Mouse (Mus musculus) frontal cortex, adult (tissue): ENCODE data around the gene Srsf1.
"Not testable (repeated sequence)": the region's sequence is repeated elsewhere in the genome, so short reads cannot be mapped to it uniquely, and the experiment has no call there.

Experiments used
- ATAC-seq: cut with Nextera tagmentation; 2 replicates; pipeline ENCODE4 v1.9.2; 2017; ENCODE audit warnings: mild to moderate bottlenecking, moderate library complexity, mixed read lengths; ENCODE audit not compliant: low TSS enrichment

The Srsf1 gene

DNA sequence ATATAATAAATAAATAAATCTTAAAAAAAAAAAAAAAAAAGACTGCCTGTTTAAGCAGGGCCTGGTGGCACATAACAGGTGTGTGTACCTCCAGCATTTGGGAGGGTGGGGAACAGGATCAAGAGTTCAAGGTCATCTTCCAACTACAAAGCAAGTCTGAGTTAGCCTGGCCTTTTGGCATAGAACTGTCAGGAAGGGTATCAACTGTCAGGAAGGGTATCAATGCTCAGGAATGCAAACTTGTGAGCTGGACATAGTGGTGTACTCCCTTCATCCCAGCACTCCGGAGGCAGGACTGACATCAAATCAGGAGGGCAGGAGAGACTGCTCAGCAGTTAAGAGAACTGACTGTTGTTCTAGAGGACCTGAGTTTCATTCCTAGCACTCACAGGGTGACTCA lies 8.1 kb upstream of the Srsf1 start:
- ATAC-seq: no peak

DNA sequence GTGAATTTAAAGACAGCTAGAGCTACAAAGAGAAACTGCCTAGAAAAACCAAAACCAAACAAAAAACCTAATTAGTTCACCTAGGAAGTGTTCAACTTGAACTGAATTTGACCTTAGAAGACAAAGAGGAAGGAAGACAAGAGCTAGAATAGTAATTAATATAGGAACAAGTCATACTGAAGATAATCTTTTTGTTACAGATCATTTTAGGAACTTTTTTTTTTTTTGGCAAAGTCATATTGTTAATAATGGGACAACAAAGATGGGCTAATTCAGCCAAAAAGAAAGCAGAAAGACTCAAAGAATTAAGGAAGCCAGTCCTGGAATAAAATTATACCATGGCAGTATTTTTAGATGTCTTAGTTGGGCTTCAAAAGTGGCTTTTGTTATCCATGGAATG lies 2.9 kb upstream of the Srsf1 start:
- no peak for ATAC-seq

DNA sequence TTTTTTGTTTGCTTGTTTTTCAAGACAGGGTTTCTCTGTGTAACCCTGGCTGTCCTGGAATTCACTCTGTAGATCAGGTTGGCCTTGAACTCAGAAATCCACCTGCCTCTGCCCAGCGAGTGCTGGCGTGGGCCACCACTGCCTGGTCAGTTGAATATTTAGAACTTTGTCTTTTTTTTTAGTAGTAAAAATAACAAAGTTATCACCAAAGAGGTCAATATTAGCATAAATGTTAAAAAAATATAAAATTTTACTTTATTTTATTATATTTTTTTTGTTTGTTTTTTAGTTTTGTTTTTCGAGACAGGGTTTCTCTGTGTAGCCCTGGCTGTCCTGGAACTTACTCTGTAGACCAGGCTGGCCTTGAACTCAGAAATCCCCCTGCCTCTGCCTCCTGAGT lies 2.0 kb upstream of the Srsf1 start:
- ATAC-seq: not testable (repeated sequence)

GRCm38 (mm10) chr11:88045878-88046277 lies 1.3 kb upstream of the Srsf1 start:
- no peak for ATAC-seq

GRCm38 (mm10) chr11:88046323-88046937 lies 743 bp upstream of the Srsf1 start:
- no peak for ATAC-seq

GRCm38 (mm10) chr11:88047871-88048531 lies 828 bp downstream of the Srsf1 start:
- ATAC-seq: peak; percentile 44; the same call in 1 of the 2 replicates

DNA sequence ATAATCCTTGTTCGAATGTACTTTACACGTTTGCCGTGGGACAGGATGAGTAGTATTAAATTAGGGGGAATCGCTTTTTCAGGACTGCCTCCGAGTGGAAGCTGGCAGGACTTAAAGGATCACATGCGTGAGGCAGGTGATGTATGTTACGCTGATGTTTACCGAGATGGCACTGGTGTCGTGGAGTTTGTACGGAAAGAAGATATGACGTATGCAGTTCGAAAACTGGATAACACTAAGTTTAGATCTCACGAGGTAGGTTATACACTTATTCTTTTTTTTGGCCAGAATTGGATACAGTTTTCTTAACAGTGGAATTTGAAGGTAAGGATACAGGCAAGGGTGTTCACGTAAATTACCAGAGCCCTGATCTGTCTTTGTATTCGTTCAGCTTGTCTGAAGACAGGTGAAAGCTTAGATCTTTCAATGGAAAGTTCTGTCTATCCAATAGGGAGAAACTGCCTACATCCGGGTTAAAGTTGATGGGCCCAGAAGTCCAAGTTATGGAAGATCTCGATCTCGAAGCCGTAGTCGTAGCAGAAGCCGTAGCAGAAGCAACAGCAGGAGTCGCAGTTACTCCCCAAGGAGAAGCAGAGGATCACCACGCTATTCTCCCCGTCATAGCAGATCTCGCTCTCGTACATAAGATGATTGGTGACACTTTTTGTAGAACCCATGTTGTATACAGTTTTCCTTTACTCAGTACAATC lies 1.9 kb downstream of the Srsf1 start:
- ATAC-seq: no peak

- no peak for ATAC-seq
These were observed 2.6 kb downstream of the Srsf1 start for GRCm38 (mm10) chr11:88049732-88050131.

GRCm38 (mm10) chr11:88052638-88053037 lies 5.5 kb downstream of the Srsf1 start:
- ATAC-seq: no peak

- no peak for ATAC-seq
These were observed 6.6 kb downstream of the Srsf1 start for GRCm38 (mm10) chr11:88053821-88054220.

- peak; percentile 20; the same call in 1 of the 2 replicates for ATAC-seq
These were observed 7.4 kb downstream of the Srsf1 start for GRCm38 (mm10) chr11:88054589-88054988.

GRCm38 (mm10) chr11:88055777-88056176 lies 8.6 kb downstream of the Srsf1 start:
- ATAC-seq: no peak

DNA sequence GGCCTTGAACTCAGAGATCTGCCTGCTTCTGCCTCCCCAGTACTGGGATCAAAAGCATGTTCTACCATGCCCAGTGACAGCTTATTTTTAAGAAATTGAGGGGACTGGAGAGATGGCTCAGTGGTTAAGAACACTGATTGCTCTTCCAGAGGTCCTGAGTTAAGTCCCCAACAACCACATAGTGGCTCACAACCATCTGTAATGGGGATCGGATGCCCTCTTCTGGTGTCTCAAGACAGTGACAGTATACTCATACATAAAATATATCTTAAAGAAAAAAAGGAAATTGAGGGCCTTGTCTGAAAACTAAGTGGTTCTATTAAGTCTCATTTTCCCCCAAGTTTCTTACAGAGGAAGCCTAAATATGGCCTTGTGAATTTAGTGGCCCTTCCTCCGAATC lies 10.6 kb downstream of the Srsf1 start:
- ATAC-seq: no peak

- peak; percentile 82 for ATAC-seq
These were observed 12.0 kb downstream of the Srsf1 start for GRCm38 (mm10) chr11:88059141-88059540.

- ATAC-seq: no peak
These were observed 14.9 kb downstream of the Srsf1 start for GRCm38 (mm10) chr11:88061892-88062625.

DNA sequence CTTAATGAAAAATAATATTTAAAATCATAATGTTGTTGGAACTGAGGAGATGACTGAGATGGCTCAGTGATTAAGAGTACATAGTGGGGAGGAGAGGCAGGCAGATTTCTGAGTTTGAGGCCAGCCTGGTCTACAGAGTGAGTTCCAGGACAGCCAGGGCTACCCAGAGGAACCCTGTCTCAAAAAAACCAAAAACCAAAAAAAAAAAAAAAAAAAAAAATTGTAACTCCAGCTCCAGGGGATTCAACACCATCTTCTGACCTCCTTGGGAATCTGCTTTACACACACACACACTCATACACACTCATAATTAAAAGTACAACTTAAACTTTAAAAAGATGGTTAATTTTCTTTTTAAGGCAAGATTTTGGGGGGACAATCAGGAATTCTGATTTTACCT lies 18.6 kb downstream of the Srsf1 start:
- no peak for ATAC-seq

DNA sequence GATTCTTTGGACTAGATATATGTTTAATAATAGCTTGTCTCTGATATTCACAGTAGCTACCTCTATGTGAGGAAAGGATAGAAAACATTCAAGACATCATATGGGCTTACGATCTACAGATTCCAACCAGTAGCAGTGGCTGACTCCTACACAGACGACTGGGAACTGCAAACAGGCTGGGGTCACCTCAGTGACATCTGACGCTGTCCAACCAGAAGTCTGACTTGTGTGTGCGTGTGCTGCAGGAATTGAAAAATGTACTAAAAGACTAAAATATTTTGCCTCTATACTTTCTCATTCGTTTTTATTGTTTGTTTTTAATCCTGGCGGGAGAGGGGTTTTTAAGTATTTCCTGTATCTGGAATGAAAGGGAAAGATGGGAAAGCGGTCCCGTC lies 20.0 kb downstream of the Srsf1 start:
- 0 out of 2 replicates have a peak, but pooled peaks have one; percentile 28 for ATAC-seq

- peak; percentile 75 for ATAC-seq
These were observed 20.6 kb downstream of the Srsf1 start, which contains the start of gene Vezf1 for GRCm38 (mm10) chr11:88067586-88068410. TSS of gene Vezf1 (plus strand) at chr11:88068279.

- ATAC-seq: peak; percentile 50; the same call in 1 of the 2 replicates
These were observed 21.5 kb downstream of the Srsf1 start for GRCm38 (mm10) chr11:88068411-88069245.

GRCm38 (mm10) chr11:88069246-88069570 lies 22.0 kb downstream of the Srsf1 start:
- no peak for ATAC-seq
